Mouse (Mus musculus): ENCODE data around the gene Rps6ka2. TPM values are rescaled to one million over a fixed set of nuclear protein-coding genes. Genes with fewer than 3 reads are reported as not detected.
"Not testable (repeated sequence)": the region's sequence is repeated elsewhere in the genome, so short reads cannot be mapped to it uniquely, and the experiment has no call there.

Gene Rps6ka2
- total RNA-seq, 2 experiments from 2014 or later, result 4.6 to 10.2 TPM

DNA sequence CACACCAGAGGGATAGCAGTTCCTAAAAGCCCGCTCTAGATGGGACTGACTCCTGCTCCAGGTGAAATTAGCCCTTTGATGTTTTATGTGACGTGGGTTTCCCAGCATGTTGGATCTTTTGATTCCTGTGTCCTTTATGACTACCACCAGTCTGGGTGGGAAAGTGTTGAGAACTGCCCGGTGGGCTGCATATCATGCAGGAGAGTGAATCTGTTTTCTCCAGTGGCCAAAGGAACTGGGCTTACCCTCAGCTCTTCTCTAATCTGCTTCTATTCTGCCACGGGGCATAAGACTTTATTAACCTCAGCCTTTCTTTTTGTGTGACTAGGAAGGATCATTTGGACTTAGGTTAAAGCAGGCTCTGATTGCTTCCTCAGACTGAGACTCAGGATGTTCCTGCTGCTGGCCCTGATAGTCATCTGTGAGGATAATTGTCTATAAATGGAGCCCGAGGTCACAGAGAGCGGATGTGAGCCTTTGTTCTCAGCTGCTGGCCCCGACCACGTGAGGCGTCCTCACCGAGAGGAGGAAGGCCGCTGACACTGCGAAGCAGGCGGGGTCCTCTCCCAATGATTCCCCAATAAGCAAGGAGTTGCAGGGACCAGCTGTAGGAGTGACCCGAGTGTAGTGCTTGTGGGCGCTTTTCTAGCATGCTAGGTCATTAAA lies 821 bp upstream of the Rps6ka2 start:
- no peak for ATAC-seq (replicated peaks; ENCODE audit: low FRiP score, poor library complexity, severe bottlenecking)

DNA sequence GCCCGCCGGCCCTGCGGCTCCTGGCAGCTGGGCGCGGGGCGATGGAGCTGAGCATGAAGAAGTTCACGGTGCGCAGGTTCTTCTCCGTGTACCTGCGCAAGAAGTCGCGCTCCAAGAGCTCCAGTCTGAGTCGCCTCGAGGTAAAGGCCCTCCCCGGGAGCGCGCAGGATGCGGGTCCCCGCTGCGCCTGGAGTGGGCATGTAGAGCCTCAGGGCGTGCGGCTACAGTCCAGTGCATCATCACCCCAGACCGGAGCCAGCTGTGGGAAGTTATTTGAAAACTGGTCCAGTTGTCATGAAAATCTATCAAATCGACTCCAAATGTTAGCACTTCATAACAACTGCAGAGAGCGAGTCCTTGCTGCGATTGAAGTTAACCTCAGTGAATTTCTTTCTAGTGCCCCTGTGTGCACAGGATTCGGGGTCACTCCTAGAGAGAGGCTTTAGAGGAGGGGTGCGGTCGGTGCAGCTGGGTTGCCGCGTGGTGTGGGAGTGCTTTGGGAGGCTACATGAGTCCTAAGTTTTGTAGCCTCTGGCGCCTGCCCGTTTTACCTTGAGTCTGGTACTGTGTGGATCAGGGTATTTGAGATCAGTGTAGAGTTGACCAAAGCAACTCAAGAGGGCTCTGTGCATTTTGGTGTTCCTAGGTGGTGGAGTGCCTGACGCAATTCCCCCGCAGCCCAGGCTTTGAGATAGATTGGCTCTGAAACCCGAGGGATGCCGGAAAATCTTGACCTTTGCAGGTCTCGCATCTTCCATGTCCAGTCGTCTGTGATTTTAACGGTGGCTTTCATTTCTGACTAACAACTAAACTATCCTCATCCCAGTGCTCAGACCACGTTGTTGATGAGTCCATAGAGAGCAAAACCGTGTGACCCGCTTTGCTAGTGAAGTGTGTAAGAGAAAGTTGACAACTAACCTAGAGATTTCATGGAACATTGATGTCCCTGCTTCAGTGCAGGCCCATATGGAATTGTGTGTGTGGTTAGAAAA lies 685 bp downstream of the Rps6ka2 start:
- ATAC-seq (replicated peaks; ENCODE audit: low FRiP score, poor library complexity, severe bottlenecking), result no peak

DNA sequence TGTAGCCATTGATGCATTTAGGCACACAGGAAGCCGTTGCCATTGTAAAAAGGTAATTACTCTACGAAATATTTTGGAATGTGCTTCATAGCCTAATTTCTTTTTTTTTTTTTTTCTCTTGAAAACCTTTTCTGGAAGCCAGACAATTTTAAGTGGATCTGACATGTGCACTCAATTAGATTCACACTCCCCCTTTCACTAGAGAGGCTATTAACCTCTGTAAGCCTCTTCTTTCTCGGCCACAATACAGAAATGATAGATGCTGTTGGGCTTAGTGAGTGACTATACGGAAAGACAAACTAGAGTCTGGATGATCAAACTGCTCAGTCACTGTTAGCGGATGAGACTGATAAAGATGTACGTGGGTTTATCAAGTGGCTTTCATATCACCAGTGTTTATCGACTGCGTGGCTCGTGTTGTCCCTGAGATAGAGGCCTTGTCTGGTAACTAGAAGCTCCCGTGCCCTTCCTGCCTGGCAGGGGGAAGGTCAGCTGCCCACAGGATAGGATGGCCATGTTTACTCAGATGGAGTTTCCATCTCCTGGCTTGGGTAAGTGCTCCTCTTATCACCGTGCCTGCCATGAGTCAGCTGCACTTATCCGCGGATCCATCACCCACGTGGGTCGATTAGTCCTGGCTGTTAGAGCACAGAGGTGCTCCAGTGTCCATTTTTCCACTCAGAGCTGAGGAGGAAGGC lies 3.6 kb downstream of the Rps6ka2 start:
- no peak for ATAC-seq (replicated peaks; ENCODE audit: low FRiP score, poor library complexity, severe bottlenecking)

DNA sequence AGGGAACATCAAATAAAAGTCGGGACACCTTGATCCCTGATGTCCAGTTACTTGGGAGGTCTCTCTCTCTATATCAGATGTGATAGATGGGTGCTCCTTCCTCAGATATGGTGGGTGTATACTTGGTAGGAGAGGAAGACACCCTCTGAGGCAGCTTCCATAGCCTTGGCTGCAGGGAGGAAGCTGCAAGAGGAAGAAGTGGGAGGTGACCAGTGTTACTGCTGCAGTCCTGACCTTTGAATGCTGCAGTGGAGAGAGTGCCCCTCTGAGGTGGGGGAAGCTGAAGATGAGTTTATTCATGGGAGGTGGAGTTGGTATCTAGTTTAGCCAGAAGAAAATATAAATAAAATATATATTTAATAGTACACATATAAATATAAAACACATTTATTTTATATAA lies 5.4 kb downstream of the Rps6ka2 start:
- ATAC-seq (replicated peaks; ENCODE audit: low FRiP score, poor library complexity, severe bottlenecking), result no peak

DNA sequence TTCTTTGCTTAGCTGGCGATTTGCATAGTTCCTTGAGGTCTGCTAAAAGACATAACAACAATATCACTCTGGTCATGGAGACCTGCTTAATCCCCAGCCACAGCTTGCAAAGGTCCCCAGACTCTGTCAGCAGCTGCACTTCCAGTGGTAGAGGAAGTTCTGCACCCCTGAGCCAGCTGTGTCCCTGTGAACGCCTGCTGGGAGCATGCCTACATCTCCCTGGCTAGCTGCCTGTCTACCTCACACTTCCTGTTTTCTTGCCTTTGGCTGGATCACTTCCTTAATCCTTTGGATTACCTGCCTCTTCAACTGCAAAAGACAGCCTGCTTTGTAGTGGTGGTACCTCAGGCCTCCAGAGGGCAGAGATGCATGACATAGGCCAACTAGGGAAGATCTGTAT lies 6.5 kb downstream of the Rps6ka2 start:
- no peak for ATAC-seq (replicated peaks; ENCODE audit: low FRiP score, poor library complexity, severe bottlenecking)

DNA sequence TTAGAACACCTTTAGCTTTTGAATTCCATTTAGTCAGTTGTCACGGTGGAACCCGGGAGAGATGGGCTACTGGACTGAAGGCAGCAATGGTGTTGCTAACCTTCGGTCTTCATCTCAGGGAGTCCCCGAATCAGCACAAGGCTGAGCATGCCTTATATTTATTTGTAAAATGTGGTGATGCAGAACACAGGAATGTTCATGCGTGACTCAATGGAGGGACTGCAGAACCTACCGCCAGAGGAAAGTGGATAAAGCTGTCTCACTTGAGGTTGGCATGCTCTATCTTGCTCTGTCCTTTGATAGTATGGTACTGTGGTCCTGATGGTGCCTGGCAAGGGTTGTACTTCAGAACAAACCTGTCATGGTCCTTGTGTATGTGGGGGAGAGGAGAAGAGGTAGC lies 8.3 kb downstream of the Rps6ka2 start:
- ATAC-seq (replicated peaks; ENCODE audit: low FRiP score, poor library complexity, severe bottlenecking), result no peak

DNA sequence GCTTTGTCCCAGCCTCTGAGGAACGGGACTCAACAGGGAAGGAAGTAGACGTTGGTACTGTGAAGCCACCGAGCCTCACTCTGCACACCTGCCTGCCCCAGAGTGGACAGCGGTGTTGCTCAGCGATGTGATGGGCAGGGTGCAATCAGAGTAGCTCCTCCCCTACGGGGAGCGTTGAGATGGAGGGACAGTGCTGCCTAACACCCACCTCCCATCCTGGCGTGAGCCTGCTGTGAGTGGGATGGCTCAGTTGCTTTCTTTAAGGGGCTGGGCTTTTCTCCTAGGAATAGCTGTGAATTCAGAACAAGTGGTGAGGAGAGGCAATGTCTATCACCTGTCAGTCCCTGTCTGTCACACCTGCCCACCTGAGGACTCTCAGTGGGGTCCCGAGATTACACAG lies 12.3 kb downstream of the Rps6ka2 start:
- no peak for ATAC-seq (replicated peaks; ENCODE audit: low FRiP score, poor library complexity, severe bottlenecking)

DNA sequence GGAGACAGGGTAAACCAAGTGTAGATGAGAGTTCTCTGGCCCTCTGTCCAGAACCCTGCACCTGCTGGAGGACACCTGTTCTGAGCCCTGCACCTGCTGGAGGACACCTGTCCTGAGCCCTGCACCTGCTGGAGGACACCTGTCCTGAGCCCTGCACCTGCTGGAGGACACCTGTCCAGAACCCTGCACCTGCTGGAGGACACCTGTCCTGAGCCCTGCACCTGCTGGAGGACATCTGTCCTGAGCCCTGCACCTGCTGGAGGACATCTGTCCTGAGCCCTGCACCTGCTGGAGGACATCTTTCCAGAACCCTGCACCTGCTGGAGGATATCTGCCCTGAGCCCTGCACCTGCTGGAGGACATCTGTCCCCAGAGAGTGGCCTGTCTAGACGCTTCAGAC lies 17.1 kb downstream of the Rps6ka2 start:
- ATAC-seq (replicated peaks; ENCODE audit: low FRiP score, poor library complexity, severe bottlenecking), result not testable (repeated sequence)

DNA sequence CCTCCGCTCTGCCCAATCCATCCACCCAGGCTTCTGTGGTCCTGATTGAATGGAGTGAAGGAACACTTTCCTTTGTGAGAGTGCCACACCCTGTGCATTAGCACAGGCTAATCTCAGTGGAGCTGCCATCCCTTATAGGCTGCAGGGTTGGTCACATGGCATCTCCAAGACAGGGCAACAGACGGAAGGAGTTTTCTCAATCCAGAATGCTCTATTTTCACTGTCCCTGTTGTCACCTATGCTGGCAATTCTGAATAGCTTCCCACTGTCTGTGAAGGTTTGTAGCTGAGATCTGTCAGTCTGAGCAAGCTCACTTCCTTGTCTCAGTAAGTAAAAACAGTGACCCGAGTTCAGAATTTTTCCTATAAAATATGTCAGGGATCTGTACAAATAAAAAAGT lies 19.5 kb downstream of the Rps6ka2 start:
- no peak for ATAC-seq (replicated peaks; ENCODE audit: low FRiP score, poor library complexity, severe bottlenecking)

DNA sequence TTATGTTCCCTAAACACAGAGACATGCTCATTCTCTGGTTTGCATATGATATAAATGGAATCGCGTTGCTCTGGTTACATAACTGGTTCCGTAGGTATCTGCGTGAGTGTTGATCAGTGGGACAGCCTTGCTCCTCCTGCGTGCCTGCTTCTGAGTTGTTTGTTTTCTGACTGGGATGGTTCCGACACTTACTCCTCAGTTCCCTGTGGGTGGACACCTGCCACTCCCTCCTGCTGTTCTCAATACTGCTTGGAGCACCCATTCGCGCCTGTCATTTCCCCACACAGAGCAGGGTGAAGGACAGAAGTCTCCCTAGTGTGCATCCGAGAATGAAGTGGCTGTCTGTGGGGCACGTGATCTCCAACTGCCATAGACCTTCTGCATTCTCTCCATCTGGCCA lies 20.1 kb downstream of the Rps6ka2 start:
- no peak for ATAC-seq (replicated peaks; ENCODE audit: low FRiP score, poor library complexity, severe bottlenecking)

DNA sequence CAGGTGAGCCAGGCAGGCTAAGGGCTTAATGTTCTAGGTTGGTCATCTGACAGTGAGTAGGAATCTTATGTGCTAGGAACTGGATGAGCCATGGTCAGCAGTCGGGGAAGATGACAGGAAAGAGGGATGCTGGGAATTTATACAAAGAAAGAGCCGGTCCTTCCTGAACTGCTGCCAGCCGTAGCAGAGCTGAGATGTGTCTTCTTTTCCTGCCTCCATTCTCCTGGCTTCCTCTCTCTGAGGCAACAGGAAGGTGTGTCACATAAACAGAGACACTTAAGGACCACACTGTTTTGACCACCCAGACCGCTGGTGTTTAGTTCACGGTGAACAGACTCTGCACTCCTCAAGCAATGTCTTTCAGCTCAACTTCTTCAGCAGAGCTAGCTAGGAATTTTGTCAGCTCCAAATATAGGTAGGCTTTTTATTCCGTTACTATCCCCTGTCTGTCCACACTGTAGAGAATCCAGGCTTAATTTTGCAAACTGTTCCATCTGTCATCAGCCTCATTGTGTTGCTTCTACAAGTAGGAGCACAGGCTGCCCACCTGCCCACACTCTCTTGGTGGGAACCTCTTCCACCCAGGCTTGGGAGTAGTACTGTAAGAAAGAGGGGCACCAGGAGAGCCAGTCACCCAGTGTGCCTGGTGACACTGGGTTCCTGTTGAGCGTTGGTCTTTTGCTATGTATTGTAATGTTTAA lies 24.4 kb downstream of the Rps6ka2 start:
- ATAC-seq (replicated peaks; ENCODE audit: low FRiP score, poor library complexity, severe bottlenecking), result no peak

DNA sequence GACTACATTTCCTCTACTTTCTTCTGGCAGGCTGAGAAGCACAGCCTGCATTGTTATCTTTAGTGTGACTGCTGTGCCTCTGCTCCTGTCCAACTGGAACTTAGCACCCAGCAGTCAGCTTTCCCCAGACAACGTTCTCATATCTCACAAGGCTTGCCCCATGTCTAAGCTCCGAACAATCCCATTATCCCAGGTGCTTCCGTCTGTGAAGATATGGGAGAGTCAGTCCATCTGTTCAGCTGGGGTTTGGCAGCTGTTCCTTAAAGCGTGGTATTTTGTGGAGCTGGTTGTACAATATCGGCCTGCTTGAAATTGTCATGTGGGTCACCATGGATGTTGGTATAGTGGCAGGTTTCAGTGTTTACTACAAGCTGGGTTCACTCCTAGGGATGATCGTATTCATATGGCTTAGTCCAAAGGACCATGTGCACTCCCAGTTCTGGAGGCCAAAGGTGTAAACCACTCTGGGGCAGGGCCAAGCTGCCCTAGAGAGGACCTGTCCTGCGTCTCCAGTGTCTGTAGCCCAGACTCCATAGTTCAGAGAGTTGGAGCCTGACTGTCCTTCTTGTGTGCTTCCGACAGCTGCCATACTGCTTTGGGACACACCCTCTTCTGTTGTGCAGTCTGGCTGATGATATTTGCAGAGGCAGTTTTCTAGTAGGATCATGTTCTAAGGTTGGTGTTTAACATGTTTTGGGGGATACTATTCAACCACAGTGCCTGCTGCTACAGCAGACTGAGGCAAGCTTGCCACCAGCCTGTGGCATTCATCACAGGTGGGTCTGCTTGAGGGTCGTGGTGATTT lies 27.4 kb downstream of the Rps6ka2 start:
- ATAC-seq (replicated peaks; ENCODE audit: low FRiP score, poor library complexity, severe bottlenecking), result no peak

DNA sequence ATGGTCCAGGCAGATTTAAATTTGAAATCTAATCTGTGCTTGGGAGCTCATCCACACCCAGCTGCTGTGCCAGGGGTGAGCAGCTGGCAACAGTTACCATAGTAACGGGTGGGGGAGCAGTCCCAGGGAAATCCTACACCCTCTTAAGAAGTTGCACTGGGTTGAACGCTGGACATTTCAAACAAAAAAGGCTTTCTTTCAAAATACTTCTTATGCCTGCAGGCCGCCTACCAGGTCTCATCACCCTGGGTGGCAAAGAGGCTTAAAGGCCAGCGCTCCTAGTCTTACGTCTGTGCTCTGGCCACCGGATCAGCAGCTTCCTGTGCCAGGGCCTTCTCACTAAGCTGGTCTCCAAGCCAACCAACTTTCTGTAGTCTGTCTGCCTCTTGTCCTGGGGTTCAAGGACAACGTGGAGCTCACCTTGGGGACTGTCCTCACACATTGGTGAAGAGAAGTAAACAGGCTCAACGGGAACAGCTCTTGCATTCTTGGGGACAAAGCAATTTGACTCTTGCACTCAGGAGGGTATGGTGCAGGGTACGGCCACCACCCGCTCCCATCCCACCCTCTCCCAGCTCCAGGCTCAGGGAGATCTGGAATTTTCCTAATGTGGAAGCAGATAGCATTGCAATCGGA lies 35.0 kb downstream of the Rps6ka2 start:
- no peak for ATAC-seq (replicated peaks; ENCODE audit: low FRiP score, poor library complexity, severe bottlenecking)

DNA sequence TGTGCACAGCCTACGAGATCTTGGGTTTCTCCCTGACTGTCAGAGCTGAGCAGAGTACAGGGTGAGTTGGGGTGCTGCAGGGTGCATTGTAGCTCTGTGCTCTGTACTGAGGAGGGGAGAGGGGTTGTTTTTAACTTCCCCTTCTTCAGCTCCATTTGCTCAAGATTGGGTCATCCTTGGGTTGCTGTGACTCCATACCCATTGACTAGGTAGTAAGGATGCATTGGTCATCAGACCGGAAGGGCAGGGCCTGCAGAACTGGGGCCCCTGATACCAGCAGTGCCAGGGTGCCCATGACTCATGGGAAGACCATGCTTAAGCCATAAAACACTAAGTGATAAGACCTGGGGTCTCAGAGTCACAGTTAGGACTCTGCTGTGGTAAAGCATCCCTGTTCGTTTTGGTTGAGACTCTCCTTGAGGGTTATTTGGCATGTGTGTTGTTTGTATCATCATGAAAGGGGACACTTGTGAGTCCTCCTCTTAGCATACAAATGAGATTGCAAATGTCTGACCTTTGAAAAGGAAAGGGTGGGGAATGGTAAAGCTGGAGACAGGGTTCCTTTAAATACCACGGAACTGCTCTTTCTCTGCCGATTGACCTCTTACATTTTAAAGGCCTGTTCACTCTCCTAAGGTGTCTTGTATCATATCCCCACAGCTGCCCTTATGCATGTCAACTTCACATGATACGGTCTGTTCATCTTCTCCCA lies 36.7 kb downstream of the Rps6ka2 start:
- no peak for ATAC-seq (replicated peaks; ENCODE audit: low FRiP score, poor library complexity, severe bottlenecking)

DNA sequence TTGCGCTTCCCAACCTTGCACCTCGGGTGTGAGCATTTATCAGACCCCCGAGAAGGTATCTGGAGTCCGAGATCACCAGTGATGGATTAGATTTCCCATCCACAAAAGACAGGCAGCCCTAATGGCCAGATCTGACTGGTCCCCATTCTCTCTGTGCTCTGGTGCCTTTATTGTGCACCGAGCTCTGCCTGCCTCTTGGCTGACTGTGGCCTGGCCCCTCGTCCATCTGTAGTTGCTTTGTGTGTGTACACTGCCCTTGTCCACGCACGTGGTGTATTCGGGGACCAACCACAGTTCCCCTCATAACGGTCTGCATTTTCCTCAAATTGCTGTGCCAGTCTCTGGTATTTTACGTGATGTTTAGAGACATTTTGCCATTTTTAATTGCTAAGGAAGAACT lies 40.7 kb downstream of the Rps6ka2 start:
- no peak for ATAC-seq (replicated peaks; ENCODE audit: low FRiP score, poor library complexity, severe bottlenecking)

DNA sequence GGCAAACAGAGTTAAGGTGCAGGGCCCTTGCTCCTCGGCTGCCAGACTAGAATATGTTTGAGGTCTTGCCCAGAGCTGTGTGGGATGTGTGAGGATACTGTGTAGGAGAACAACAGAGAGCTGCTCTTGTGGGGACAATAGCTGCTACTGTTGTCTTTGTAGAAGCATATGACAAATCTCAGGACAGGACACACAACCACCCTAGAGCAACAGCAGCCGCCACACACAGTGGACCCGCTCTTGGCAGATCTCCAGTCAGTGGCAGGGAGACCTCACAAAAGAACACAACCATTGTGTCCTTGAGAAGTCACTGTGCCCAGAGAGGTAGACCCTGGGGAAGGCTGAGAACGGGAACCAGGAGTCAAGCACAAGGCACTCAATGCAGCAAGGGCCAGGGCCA lies 42.0 kb downstream of the Rps6ka2 start:
- no peak for ATAC-seq (replicated peaks; ENCODE audit: low FRiP score, poor library complexity, severe bottlenecking)

DNA sequence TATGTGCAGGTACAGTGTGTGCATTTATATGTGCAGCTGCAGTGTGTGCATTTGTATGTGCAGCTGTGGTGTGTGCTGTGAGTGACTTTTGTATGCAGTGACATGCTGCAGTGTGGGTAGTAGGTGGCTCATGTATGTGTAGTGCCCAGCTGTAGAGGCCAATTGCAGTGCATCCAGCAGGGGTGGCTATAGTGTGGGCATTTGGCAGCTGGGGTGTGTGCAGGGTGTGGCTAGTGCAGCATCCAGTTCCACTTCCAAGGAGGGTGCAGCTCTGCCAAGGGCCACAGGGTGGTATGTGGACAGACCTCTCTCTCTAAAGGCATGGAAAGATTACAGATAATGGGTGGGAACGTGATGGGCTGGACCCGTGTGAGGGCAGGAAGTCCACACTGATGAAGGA lies 43.3 kb downstream of the Rps6ka2 start:
- ATAC-seq (replicated peaks; ENCODE audit: low FRiP score, poor library complexity, severe bottlenecking), result no peak

DNA sequence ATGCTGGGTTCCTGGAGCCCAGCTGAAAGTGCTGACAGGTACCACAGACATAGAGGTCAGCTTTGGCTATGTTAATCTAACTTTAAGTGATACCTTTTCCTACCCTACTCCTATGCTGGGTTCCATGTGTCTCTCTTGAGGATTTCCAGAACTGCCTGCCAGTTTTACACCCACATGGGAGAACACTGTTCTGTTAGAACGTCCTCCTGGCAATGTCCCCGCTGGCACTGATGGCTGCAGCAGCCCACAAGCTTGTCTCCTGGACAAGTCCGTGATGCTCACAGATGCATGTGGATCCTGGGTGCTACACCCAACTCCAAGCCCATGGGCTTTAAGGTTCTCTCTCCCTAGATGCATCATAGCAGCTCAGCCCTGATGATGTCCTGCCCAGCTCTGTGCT lies 44.1 kb downstream of the Rps6ka2 start:
- ATAC-seq (replicated peaks; ENCODE audit: low FRiP score, poor library complexity, severe bottlenecking), result no peak

All from erythroblast, adult 5-6 weeks (primary cell).